Mouse (Mus musculus) CH12.LX (cell line): Measurements from ENCODE around the gene Rnf213. TPM values are rescaled to one million over a fixed set of nuclear protein-coding genes. Genes with fewer than 3 reads are reported as not detected.

Experiments used
- DNase-seq: peaks from one replicate; pipeline ENCODE4 v3.0.0-alpha.2; 2013; ENCODE audit errors: extremely low read depth
- H3K27ac ChIP-seq: 2 replicates; pipeline ENCODE4 v1.5.1; 2012; ENCODE audit warnings: low read depth, mild to moderate bottlenecking, control low read depth, moderate library complexity; ENCODE audit not compliant: insufficient read depth
- H3K27me3 ChIP-seq: replicated peaks from 2 replicates; pipeline ENCODE3; 2012; ENCODE audit warnings: inconsistent platforms
- H3K36me3 ChIP-seq, 2 experiments: replicated peaks in 1 of 2; 2 replicates each; pipeline versions ENCODE3 to v1.6.1; 2012; ENCODE audit warnings: inconsistent platforms in 1 of 2, low read length in 1 of 2, mild to moderate bottlenecking in 1 of 2, mixed read lengths in 1 of 2, moderate library complexity in 1 of 2; ENCODE audit not compliant: control insufficient read depth in 1 of 2, insufficient read depth in 1 of 2
- H3K4me1 ChIP-seq, 2 experiments: 2 replicates each; pipeline ENCODE4 v1.6.1; 2012; ENCODE audit warnings: inconsistent platforms in 1 of 2, moderate library complexity in 1 of 2; ENCODE audit not compliant: insufficient read depth in 2 of 2, control insufficient read depth in 1 of 2
- H3K4me2 ChIP-seq: 2 replicates; pipeline ENCODE4 v1.6.1; 2012; ENCODE audit warnings: low read depth, mild to moderate bottlenecking, control low read depth; ENCODE audit not compliant: poor library complexity, insufficient read depth, severe bottlenecking
- H3K4me3 ChIP-seq, 3 experiments: fragments of 150-350 bp in 1 of 3; sonication (generic) in 1 of 3; replicated peaks in 1 of 3; 2 replicates each; pipeline versions ENCODE3 to v1.5.1; 2011 to 2012; ENCODE audit warnings: low read depth in 2 of 3, low read length in 2 of 3, mild to moderate bottlenecking in 2 of 3, moderate library complexity in 2 of 3, control low read depth in 1 of 3, improper control_type of control experiment in 1 of 3, inconsistent platforms in 1 of 3, mixed read lengths in 1 of 3; ENCODE audit not compliant: poor library complexity in 1 of 3
- H3K79me2 ChIP-seq: replicated peaks from 2 replicates; pipeline ENCODE4 v1.6.1; 2012; ENCODE audit warnings: mild to moderate bottlenecking, moderate library complexity; ENCODE audit not compliant: control insufficient read depth, poor library complexity, insufficient read depth, severe bottlenecking; ENCODE audit errors: extremely low read depth
- H3K9ac ChIP-seq: 2 replicates; pipeline ENCODE4 v1.6.1; 2012; ENCODE audit warnings: low read depth, mild to moderate bottlenecking, control low read depth, moderate library complexity; ENCODE audit not compliant: insufficient read depth
- H3K9me3 ChIP-seq: replicated peaks from 2 replicates; pipeline ENCODE3; 2012; ENCODE audit warnings: low read length, inconsistent platforms, mixed read lengths
- BHLHE40 ChIP-seq: IDR thresholded peaks from 2 replicates; pipeline ENCODE4 v1.6.1; 2011; ENCODE audit warnings: mild to moderate bottlenecking, low read depth, low read length, improper control_type of control experiment
- CHD1 ChIP-seq: IDR thresholded peaks from 2 replicates; pipeline ENCODE4 v1.6.1; 2012; ENCODE audit warnings: low read depth, low read length, improper control_type of control experiment, inconsistent platforms
- CHD2 ChIP-seq: IDR thresholded peaks from 2 replicates; pipeline ENCODE4 v1.6.1; 2011; ENCODE audit warnings: low read length, improper control_type of control experiment
- CTCF ChIP-seq, 2 experiments: IDR thresholded peaks in 1 of 2; conservative IDR thresholded peaks in 1 of 2; 2 replicates each; pipeline ENCODE4 v1.5.1; 2011 to 2012; ENCODE audit warnings: low read depth in 2 of 2, low read length in 2 of 2, improper control_type of control experiment in 1 of 2, inconsistent platforms in 1 of 2, mild to moderate bottlenecking in 1 of 2, moderate library complexity in 1 of 2
- E2F4 ChIP-seq: IDR thresholded peaks from 2 replicates; pipeline ENCODE4 v1.6.1; 2011; ENCODE audit warnings: low read depth, low read length, improper control_type of control experiment; ENCODE audit not compliant: insufficient replicate concordance
- ELF1 ChIP-seq: IDR thresholded peaks from 2 replicates; pipeline ENCODE4 v1.6.1; 2014; ENCODE audit warnings: low read depth, mild to moderate bottlenecking, inconsistent platforms, low read length, improper control_type of control experiment
- EP300 ChIP-seq: IDR thresholded peaks from 2 replicates; pipeline ENCODE4 v1.6.1; 2011; ENCODE audit warnings: low read length, improper control_type of control experiment
- ETS1 ChIP-seq: conservative IDR thresholded peaks from 2 replicates; pipeline ENCODE4 v1.6.1; 2012; ENCODE audit warnings: low read depth, mild to moderate bottlenecking, inconsistent platforms, low read length, improper control_type of control experiment, moderate library complexity
- GABPA ChIP-seq: IDR thresholded peaks from 2 replicates; pipeline ENCODE4 v1.6.1; 2012; ENCODE audit warnings: low read depth, low read length, improper control_type of control experiment, inconsistent platforms; ENCODE audit not compliant: insufficient replicate concordance
- HCFC1 ChIP-seq: IDR thresholded peaks from 2 replicates; pipeline ENCODE4 v1.6.1; 2012; ENCODE audit warnings: low read depth, mild to moderate bottlenecking, inconsistent platforms, low read length, improper control_type of control experiment
- IRF4 ChIP-seq: IDR thresholded peaks from 2 replicates; pipeline ENCODE4 v1.6.1; 2014; ENCODE audit warnings: low read depth, mild to moderate bottlenecking, inconsistent platforms, low read length, improper control_type of control experiment
- JUN ChIP-seq: IDR thresholded peaks from 2 replicates; pipeline ENCODE4 v1.6.1; 2011; ENCODE audit warnings: low read depth, mild to moderate bottlenecking, low read length, improper control_type of control experiment, moderate library complexity; ENCODE audit not compliant: insufficient read depth
- JUND ChIP-seq: conservative IDR thresholded peaks from 2 replicates; pipeline ENCODE4 v1.6.1; 2011; ENCODE audit warnings: low read depth, low read length, improper control_type of control experiment
- KAT2A ChIP-seq: IDR thresholded peaks from 2 replicates; pipeline ENCODE4 v1.6.1; 2012; ENCODE audit warnings: low read length, improper control_type of control experiment, inconsistent platforms; ENCODE audit not compliant: insufficient replicate concordance
- MAFK ChIP-seq: IDR thresholded peaks from 2 replicates; pipeline ENCODE4 v1.6.1; 2011; ENCODE audit warnings: low read length, improper control_type of control experiment; ENCODE audit not compliant: insufficient replicate concordance
- MAX ChIP-seq: IDR thresholded peaks from 2 replicates; pipeline ENCODE4 v1.6.1; 2011; ENCODE audit warnings: low read length, improper control_type of control experiment
- MAZ ChIP-seq: IDR thresholded peaks from 2 replicates; pipeline ENCODE4 v1.6.1; 2012; ENCODE audit warnings: low read depth, mild to moderate bottlenecking, inconsistent platforms, low read length, improper control_type of control experiment, moderate library complexity
- MEF2A ChIP-seq: IDR thresholded peaks from 2 replicates; pipeline ENCODE4 v1.6.1; 2014; ENCODE audit warnings: low read depth, mild to moderate bottlenecking, inconsistent platforms, low read length, improper control_type of control experiment, borderline replicate concordance
- MXI1 ChIP-seq: IDR thresholded peaks from 2 replicates; pipeline ENCODE4 v1.6.1; 2011; ENCODE audit warnings: mild to moderate bottlenecking, low read depth, low read length, improper control_type of control experiment
- MYC ChIP-seq: IDR thresholded peaks from 2 replicates; pipeline ENCODE4 v1.6.1; 2011; ENCODE audit warnings: low read depth, mild to moderate bottlenecking, improper control_type of control experiment, low read length
- NELFE ChIP-seq: IDR thresholded peaks from 2 replicates; pipeline ENCODE4 v1.6.1; 2011; ENCODE audit warnings: low read depth, low read length, improper control_type of control experiment
- NRF1 ChIP-seq: IDR thresholded peaks from 2 replicates; pipeline ENCODE4 v1.6.1; 2014; ENCODE audit warnings: low read depth, mild to moderate bottlenecking, inconsistent platforms, low read length, improper control_type of control experiment, moderate library complexity
- PAX5 ChIP-seq: IDR thresholded peaks from 2 replicates; pipeline ENCODE4 v1.6.1; 2012; ENCODE audit warnings: low read length, inconsistent platforms, mixed read lengths
- POLR2A ChIP-seq: IDR thresholded peaks from 2 replicates; pipeline ENCODE4 v1.6.1; 2011; ENCODE audit warnings: low read depth, mild to moderate bottlenecking, improper control_type of control experiment, low read length
- POLR2AphosphoS2 ChIP-seq: IDR thresholded peaks from 2 replicates; pipeline ENCODE4 v1.6.1; 2011; ENCODE audit warnings: low read depth, low read length, improper control_type of control experiment
- RAD21 ChIP-seq: IDR thresholded peaks from 2 replicates; pipeline ENCODE4 v1.6.1; 2011; ENCODE audit warnings: low read depth, mild to moderate bottlenecking, low read length, improper control_type of control experiment, moderate library complexity
- RCOR1 ChIP-seq: conservative IDR thresholded peaks from 2 replicates; pipeline ENCODE4 v1.6.1; 2012; ENCODE audit warnings: low read depth, mild to moderate bottlenecking, inconsistent platforms, low read length, improper control_type of control experiment
- SIN3A ChIP-seq: IDR thresholded peaks from 2 replicates; pipeline ENCODE4 v1.6.1; 2012; ENCODE audit warnings: low read length, improper control_type of control experiment, inconsistent platforms
- SMC3 ChIP-seq: IDR thresholded peaks from 2 replicates; pipeline ENCODE4 v1.6.1; 2011; ENCODE audit warnings: low read depth, low read length, improper control_type of control experiment
- TBP ChIP-seq: conservative IDR thresholded peaks from 2 replicates; pipeline ENCODE4 v1.6.1; 2011; ENCODE audit warnings: low read depth, low read length, improper control_type of control experiment
- TCF12 ChIP-seq: IDR thresholded peaks from 2 replicates; pipeline ENCODE4 v1.6.1; 2014; ENCODE audit warnings: low read depth, mild to moderate bottlenecking, inconsistent platforms, low read length, improper control_type of control experiment
- UBTF ChIP-seq: IDR thresholded peaks from 2 replicates; pipeline ENCODE4 v1.6.1; 2012; ENCODE audit warnings: low read depth, mild to moderate bottlenecking, inconsistent platforms, low read length, improper control_type of control experiment, moderate library complexity
- USF1 ChIP-seq: IDR thresholded peaks from 2 replicates; pipeline ENCODE4 v1.6.1; 2014; ENCODE audit warnings: low read depth, mild to moderate bottlenecking, inconsistent platforms, low read length, improper control_type of control experiment
- USF2 ChIP-seq: conservative IDR thresholded peaks from 2 replicates; pipeline ENCODE4 v1.6.1; 2011; ENCODE audit warnings: low read depth, low read length, improper control_type of control experiment
- ZC3H11A ChIP-seq: IDR thresholded peaks from 2 replicates; pipeline ENCODE4 v1.6.1; 2012; ENCODE audit warnings: low read depth, mild to moderate bottlenecking, inconsistent platforms, low read length, improper control_type of control experiment
- ZKSCAN1 ChIP-seq: IDR thresholded peaks from 2 replicates; pipeline ENCODE4 v1.6.1; 2012; ENCODE audit warnings: low read depth, inconsistent platforms, low read length, improper control_type of control experiment, borderline replicate concordance
- ZMIZ1 ChIP-seq: IDR thresholded peaks from 2 replicates; pipeline ENCODE4 v1.6.1; 2012; ENCODE audit warnings: low read depth, mild to moderate bottlenecking, inconsistent platforms, low read length, improper control_type of control experiment
- ZNF384 ChIP-seq: IDR thresholded peaks from 2 replicates; pipeline ENCODE4 v1.6.1; 2012; ENCODE audit warnings: low read depth, low read length, improper control_type of control experiment, inconsistent platforms
- dilution Hi-C: fragments of 300-500 bp; cut with MboI; formaldehyde crosslinking; loops from 2 replicates; pipeline ENCODE4 v1.14.3; 2020; ENCODE audit warnings: low sequenced_read_pairs; ENCODE audit not compliant: extremely low pct_unique_long_range_greater_than_20kb, extremely low pct_ligation_motif_present
- in situ Hi-C: fragments of 300-500 bp; cut with MboI; formaldehyde crosslinking; loops from 3 replicates; pipeline ENCODE4 v1.14.3; 2019; ENCODE audit warnings: low sequenced_read_pairs, low pct_ligation_motif_present, low pct_unique_long_range_greater_than_20kb, mixed read lengths
- polyA plus RNA-seq: library from polyadenylated mRNA; unstranded; fragments of >175 nt; gene quantifications from 2 replicates; pipeline ENCODE4 v1.2.1, GENCODE M21; 2012; ENCODE audit warnings: low read depth; ENCODE audit not compliant: insufficient read length
- total RNA-seq, 2 experiments: library from RNA; depleted of rRNA; stranded (reverse); fragments of 300-350 nt in 1 of 2; fragments of >200 nt in 1 of 2; gene quantifications; 2 replicates each; pipeline ENCODE4 v1.2.3; 2012 to 2014

Rnf213 gene
- total and polyA plus RNA-seq, 3 experiments = 4.2 to 23.2 (median 11.2) TPM

- H3K9me3 ChIP-seq = peaks cover 3% of the 10 kb centered on the region
- H3K4me2 ChIP-seq = no peak overlapping the region
- H3K36me3 ChIP-seq = peaks cover 55 to 62% of the 10 kb centered on the region in 2 experiments
- H3K27me3 ChIP-seq = peaks cover 11% of the 10 kb centered on the region
- H3K79me2 ChIP-seq = no peaks in the 10 kb centered on the region
- no peak overlapping the region for H3K9ac ChIP-seq
- H3K4me1 ChIP-seq = peaks cover 0 to 9% of the 10 kb centered on the region in 2 experiments; a peak in 1 of 4 replicates
- in situ Hi-C loops (no loop called here), dilution Hi-C loops (no loop called here)
- no peak overlapping the region for H3K27ac ChIP-seq
- DNase-seq = peak; percentile 75
- H3K4me3 ChIP-seq = no peak overlapping the region
- TF ChIP-seq NELFE (peak; percentile 40; the same call in 1 of the 2 replicates), JUND (no peak), E2F4 (no peak), EP300 (no peak), ELF1 (no peak), UBTF (no peak), ZKSCAN1 (no peak), ZMIZ1 (no peak), ETS1 (no peak), ZC3H11A (peak; percentile 81), KAT2A (no peak), CHD1 (no peak), CTCF (conservative IDR thresholded peaks at IDR 0.05 in 1 of 2, IDR thresholded peaks at IDR 0.05 in 1 of 2; ENCODE audit: low read depth in 2 of 2, low read length in 2 of 2) (peak; percentile 96 to 98), MAZ (no peak), POLR2AphosphoS2 (no peak), SIN3A (peak; percentile 53), ZNF384 (no peak), NRF1 (no peak), RAD21 (peak; percentile 100), TBP (no peak), BHLHE40 (no peak), SMC3 (peak; percentile 96), GABPA (no peak), MAFK (no peak), IRF4 (peak; percentile 37; the same call in 1 of the 2 replicates), USF2 (no peak), HCFC1 (no peak), USF1 (no peak), RCOR1 (0 out of 2 replicates have a peak, but pooled peaks have one; percentile 24), MYC (0 out of 2 replicates have a peak, but pooled peaks have one; percentile 53), PAX5 (no peak), POLR2A (no peak), MEF2A (no peak), MAX (no peak), TCF12 (no peak), CHD2 (no peak; the same call in 1 of the 2 replicates), MXI1 (peak; percentile 34; the same call in 1 of the 2 replicates), JUN (no peak)
Measured at GRCm38 (mm10) chr11:119404627-119405026, 11.7 kb downstream of the Rnf213 start.
